Mouse (Mus musculus) embryonic facial prominence, embryonic 13.5 days (tissue): Measurements from ENCODE around the gene Olfr733. TPM values are rescaled to one million over a fixed set of nuclear protein-coding genes. Genes with fewer than 3 reads are reported as not detected.

Source experiments
- ATAC-seq: fragments of 200-750 bp; cut with Nextera tagmentation; 2 replicates; pipeline ENCODE4 v1.8.0; 2017; ENCODE audit warnings: low read depth; ENCODE audit not compliant: insufficient number of reproducible peaks, insufficient read depth, low FRiP score, low TSS enrichment
- H3K27ac ChIP-seq: fragments of 300-500 bp; sonication (generic); 2 replicates; pipeline ENCODE4 v1.5.1; 2015; ENCODE audit warnings: moderate library complexity, mild to moderate bottlenecking, inconsistent platforms
- H3K27me3 ChIP-seq: fragments of 300-500 bp; sonication (generic); 2 replicates; pipeline ENCODE4 v1.6.1; 2015; ENCODE audit warnings: mild to moderate bottlenecking, inconsistent platforms
- H3K36me3 ChIP-seq: fragments of 300-500 bp; sonication (generic); 2 replicates; pipeline ENCODE4 v1.6.1; 2015; ENCODE audit warnings: mild to moderate bottlenecking, inconsistent platforms
- H3K4me1 ChIP-seq: fragments of 300-500 bp; sonication (generic); 2 replicates; pipeline ENCODE4 v1.6.1; 2015; ENCODE audit warnings: inconsistent platforms
- H3K4me2 ChIP-seq: fragments of 300-500 bp; sonication (generic); 2 replicates; pipeline ENCODE4 v1.6.1; 2015; ENCODE audit warnings: moderate library complexity, mild to moderate bottlenecking, inconsistent platforms
- H3K4me3 ChIP-seq: fragments of 300-500 bp; sonication (generic); 2 replicates; pipeline ENCODE4 v1.5.1; 2015; ENCODE audit warnings: mild to moderate bottlenecking, inconsistent platforms
- H3K9ac ChIP-seq: fragments of 300-500 bp; sonication (generic); 2 replicates; pipeline ENCODE4 v1.6.1; 2015; ENCODE audit warnings: mild to moderate bottlenecking, inconsistent platforms
- H3K9me3 ChIP-seq: fragments of 300-500 bp; sonication (generic); 2 replicates; pipeline ENCODE4 v1.6.1; 2016; ENCODE audit warnings: inconsistent platforms
- WGBS: fragments of 180-500 bp; shearing (Covaris S2); methylation state at CpG from one replicate; pipeline ENCODE4 v1.1.7; 2015; ENCODE audit warnings: mixed read lengths; 5-methylcytosine and 5-hydroxymethylcytosine counted together
- polyA plus RNA-seq: library from polyadenylated mRNA; unstranded; fragments of >200 nt; fragmentation: Nextera tagmentation; extraction: Ambion mirVana; gene quantifications from 2 replicates; pipeline ENCODE4 v1.2.1, GENCODE M21; 2015

Gene Olfr733
- 0.10 TPM in 1 of 2 replicates, not detected in the other for polyA plus RNA-seq

GRCm38 (mm10) chr14:50301422-50301821, at the start of gene Olfr733:
Gene Olfr733 (minus strand): TSS chr14:50301522.
- H3K36me3 ChIP-seq: no peaks in the 10 kb centered on the region
- H3K27me3 ChIP-seq: no peaks in the 10 kb centered on the region
- no peak within 1 kb of the TSS for H3K4me3 ChIP-seq
- no peak within 1 kb of the TSS for H3K27ac ChIP-seq
- no peaks in the 10 kb centered on the region for H3K4me1 ChIP-seq
- no peak for ATAC-seq
- H3K4me2 ChIP-seq: no peak within 1 kb of the TSS
- no peak within 1 kb of the TSS for H3K9ac ChIP-seq
- H3K9me3 ChIP-seq: no peaks in the 10 kb centered on the region

GRCm38 (mm10) chr14:50348796-50349195, 47.5 kb upstream of the Olfr733 start, which contains the start of gene Olfr735:
Gene Olfr735 (minus strand): TSS chr14:50348872.
- 81% methylated on average over 2 of the region's 2 CpGs for WGBS

GRCm38 (mm10) chr14:50326661-50327060, 25.3 kb upstream of the Olfr733 start, which contains the start of gene Olfr734:
Gene Olfr734 (minus strand): TSS chr14:50326761.
- no peak within 1 kb of the TSS for H3K4me3 ChIP-seq
- no peaks in the 10 kb centered on the region for H3K9me3 ChIP-seq
- no peaks in the 10 kb centered on the region for H3K36me3 ChIP-seq
- no peak within 1 kb of the TSS for H3K4me2 ChIP-seq
- H3K9ac ChIP-seq: no peak within 1 kb of the TSS
- H3K27me3 ChIP-seq: no peaks in the 10 kb centered on the region
- no peaks in the 10 kb centered on the region for H3K4me1 ChIP-seq
- 77% methylated on average over 1 of the region's 1 CpGs for WGBS
- H3K27ac ChIP-seq: no peak within 1 kb of the TSS
- no peak for ATAC-seq

More at GRCm38 (mm10) chr14:50348796-50349195, 47.5 kb upstream of the Olfr733 start, which contains the start of gene Olfr735:
- Histone ChIP-seq H3K27me3 (no peaks in the 10 kb centered on the region), H3K9me3 (no peaks in the 10 kb centered on the region), H3K9ac (no peak within 1 kb of the TSS), H3K4me2 (no peak within 1 kb of the TSS), H3K4me3 (no peak within 1 kb of the TSS), H3K4me1 (no peaks in the 10 kb centered on the region), H3K36me3 (no peaks in the 10 kb centered on the region), H3K27ac (no peak within 1 kb of the TSS)
- no peak for ATAC-seq

- 89% methylated on average over 1 of the region's 1 CpGs for WGBS
- Histone ChIP-seq H3K4me2 (no peak within 1 kb of the TSS), H3K9ac (no peak within 1 kb of the TSS), H3K9me3 (no peaks in the 10 kb centered on the region), H3K27me3 (no peaks in the 10 kb centered on the region), H3K27ac (no peak within 1 kb of the TSS), H3K4me3 (no peak within 1 kb of the TSS), H3K4me1 (no peaks in the 10 kb centered on the region), H3K36me3 (no peaks in the 10 kb centered on the region)
- no peak for ATAC-seq
These were observed 17.2 kb downstream of the Olfr733 start, which contains the start of gene Olfr732 for GRCm38 (mm10) chr14:50284106-50284505. Gene Olfr732 (minus strand): TSS chr14:50284206.

Other genes starting within 250 kb of the Olfr733 start
- not detected in 2 replicates for gene Olfr726, start 210.6 kb downstream of the Olfr733 start, polyA plus RNA-seq
- not detected in 2 replicates for gene Olfr727, start 178.3 kb downstream of the Olfr733 start, polyA plus RNA-seq
- not detected in 2 replicates for gene Olfr728, start 158.8 kb downstream of the Olfr733 start, polyA plus RNA-seq
- gene Olfr729, start 148.6 kb downstream of the Olfr733 start, polyA plus RNA-seq: 0.06 TPM in 1 of 2 replicates, not detected in the other
- gene Olfr730, start 113.3 kb downstream of the Olfr733 start, polyA plus RNA-seq: not detected in 2 replicates
- not detected in 2 replicates for gene Olfr731, start 59.7 kb downstream of the Olfr733 start, polyA plus RNA-seq
- gene Olfr732, start 17.3 kb downstream of the Olfr733 start, polyA plus RNA-seq: not detected in 2 replicates
- not detected in 2 replicates for gene Olfr734, start 25.2 kb upstream of the Olfr733 start, polyA plus RNA-seq
- not detected in 2 replicates for gene Olfr735, start 47.4 kb upstream of the Olfr733 start, polyA plus RNA-seq
- 0.07 TPM in 1 of 2 replicates, not detected in the other for gene Tlr11, start 56.4 kb upstream of the Olfr733 start, polyA plus RNA-seq
- 0.22 TPM in 1 of 2 replicates, not detected in the other for gene Olfr736, start 79.6 kb upstream of the Olfr733 start, polyA plus RNA-seq
- gene Olfr738, start 106.0 kb upstream of the Olfr733 start, polyA plus RNA-seq: not detected in 2 replicates
- gene Olfr739, start 117.1 kb upstream of the Olfr733 start, polyA plus RNA-seq: not detected in 2 replicates
- gene Olfr740, start 144.0 kb upstream of the Olfr733 start, polyA plus RNA-seq: not detected in 2 replicates
- gene Olfr741, start 171.2 kb upstream of the Olfr733 start, polyA plus RNA-seq: not detected in 2 replicates
- gene Olfr742, start 202.1 kb upstream of the Olfr733 start, polyA plus RNA-seq: not detected in 2 replicates
- not detected in 2 replicates for gene Olfr743, start 220.3 kb upstream of the Olfr733 start, polyA plus RNA-seq